Mouse (Mus musculus) pancreas, adult 10 weeks (tissue): ENCODE data around the gene Acsl6. TPM values are rescaled to one million over a fixed set of nuclear protein-coding genes. Genes with fewer than 3 reads are reported as not detected.

Source experiments
- polyA plus RNA-seq: library from polyadenylated mRNA; stranded (reverse); fragments of 350-450 nt; fragmentation: Illumina TruSeq; extraction: RNeasy Lipid Tissue Mini Kit (QIAGEN cat#74804); gene quantifications from one replicate; pipeline ENCODE4 v1.2.3, GENCODE M21; 2015; ENCODE audit warnings: low read depth, low replicate concordance; ENCODE audit not compliant: insufficient read depth

Acsl6 gene
- polyA plus RNA-seq = 0.28 TPM

GRCm38 (mm10) chr11:54303728-54304470 is at the start of gene Acsl6:
TSS of gene Acsl6 (plus strand) at chr11:54303798.

GRCm38 (mm10) chr11:54267177-54267576 is 36.4 kb upstream of the Acsl6 start, which contains the start of gene Il3:
TSS of gene Il3 (minus strand) at chr11:54267277.

Other genes starting within 250 kb of the Acsl6 start
- 5.8 TPM for gene Pdlim4, start 234.8 kb upstream of the Acsl6 start, polyA plus RNA-seq
- 7.5 TPM for gene P4ha2, start 203.7 kb upstream of the Acsl6 start, polyA plus RNA-seq
- gene Csf2, start 54.1 kb upstream of the Acsl6 start, polyA plus RNA-seq = not detected
- not detected for gene Il3, start 36.5 kb upstream of the Acsl6 start, polyA plus RNA-seq
- gene Meikin, start 66.9 kb downstream of the Acsl6 start, polyA plus RNA-seq = not detected
- 3.8 TPM for gene Fnip1, start 134.4 kb downstream of the Acsl6 start, polyA plus RNA-seq
- 2.8 TPM for gene Rapgef6, start 219.0 kb downstream of the Acsl6 start, polyA plus RNA-seq